Mouse (Mus musculus) thymus, postnatal 10 days (tissue): Measurements from ENCODE around the gene Chodl.

ENCODE experiments used
- DNase-seq, 2 experiments: peaks; one replicate each; pipeline ENCODE4 v3.0.0; 2021; ENCODE audit warnings: low spot score in 2 of 2

Chodl gene

GRCm38 (mm10) chr16:78930382-78931286, at the start of gene Chodl:
Chodl (plus strand) TSS chr16:78930948.
- DNase-seq: no peak

- no peak for DNase-seq
These were observed 8.1 kb upstream of the Chodl start for GRCm38 (mm10) chr16:78922644-78923043.

- no peak for DNase-seq
These were observed 708 bp downstream of the Chodl start for GRCm38 (mm10) chr16:78931287-78932025.

- no peak for DNase-seq
These were observed 3.5 kb downstream of the Chodl start for GRCm38 (mm10) chr16:78934298-78934697.

GRCm38 (mm10) chr16:78937755-78938154, 7.0 kb downstream of the Chodl start:
- no peak for DNase-seq

GRCm38 (mm10) chr16:78950359-78950758, 19.6 kb downstream of the Chodl start:
- no peak for DNase-seq

GRCm38 (mm10) chr16:78957434-78957833, 26.7 kb downstream of the Chodl start:
- DNase-seq: no peak

GRCm38 (mm10) chr16:78969091-78969731, 38.5 kb downstream of the Chodl start:
- DNase-seq: no peak

- no peak for DNase-seq
These were observed 43.4 kb downstream of the Chodl start for GRCm38 (mm10) chr16:78974099-78974498.

- DNase-seq: no peak
These were observed 45.6 kb downstream of the Chodl start for GRCm38 (mm10) chr16:78976384-78976783.
